9 mouse cellular contexts compared by ENCODE assay signal in genomic region chr4:94601395-94601794, GRCm38 (mm10). TPM values are rescaled to one million over a fixed set of nuclear protein-coding genes. Genes with fewer than 3 reads are reported as not detected.
A peak's percentile ranks its signal among the peaks of the same experiment; 100 is the strongest.
DNase-seq lines count a peak whose midpoint lies in the region; ATAC-seq and TF ChIP-seq lines count a peak whose summit lies in the region.
"Had no signal": no experiment of that assay in that cellular context is flagged by ENCODE, and none has a peak within 500 bp of the region (broad histone marks: within the 10 kb centered on the region; RNA-seq: fewer than 3 reads in every experiment).

No protein-coding gene starts in this region.

- TF ChIP-seq CTCF in gastrocnemius, adult 2 months (IDR thresholded peaks at IDR 0.05), result peak; percentile 26; the same call in 1 of the 2 replicates

- no peak overlapping the region for H3K9ac ChIP-seq in stomach, embryonic 16.5 days (ENCODE audit: low read length)

- no peaks in the 10 kb centered on the region for H3K27me3 ChIP-seq in embryonic facial prominence, embryonic 10.5 days (replicated peaks; ENCODE audit: low read depth, poor library complexity, severe bottlenecking)
- H3K27me3 ChIP-seq in limb, embryonic 10.5 days (ENCODE audit: low read depth, poor library complexity, severe bottlenecking), result no peaks in the 10 kb centered on the region
- H3K27me3 ChIP-seq in stomach, embryonic 16.5 days (ENCODE audit: control insufficient read depth, insufficient read depth, low read length), result no peaks in the 10 kb centered on the region

- no peak overlapping the region for H3K27ac ChIP-seq in gastrocnemius, adult 2 months
- H3K27ac ChIP-seq in embryonic facial prominence, embryonic 10.5 days (replicated peaks), result no peak overlapping the region
- H3K27ac ChIP-seq in limb, embryonic 10.5 days, result no peak overlapping the region
- H3K27ac ChIP-seq in stomach, embryonic 16.5 days (ENCODE audit: low read length), result no peak overlapping the region

- DNase-seq in gastrocnemius, adult 2 months, result no peak
- no peak for DNase-seq in gastrocnemius, postnatal 36 days
- peak; percentile 63 for DNase-seq in 3T3-L1 (ENCODE audit: low read depth, low spot score)
- DNase-seq in embryonic facial prominence, embryonic 10.5 days (ENCODE audit: low spot score), result no peak
- DNase-seq in limb, embryonic 10.5 days (ENCODE audit: low spot score), result no peak
- DNase-seq in spleen, postnatal 4 days (ENCODE audit: low spot score in 2 of 2), result no peak
- no peak for DNase-seq in layer of hippocampus, adult 18-20 months (ENCODE audit: low spot score in 2 of 2)

- ATAC-seq in stomach, embryonic 16.5 days (ENCODE audit: insufficient read depth, low FRiP score), result no peak

- H3K4me2 ChIP-seq in stomach, embryonic 16.5 days (ENCODE audit: low read depth, low read length), result peak overlapping the region; percentile 76

- H3K4me1 ChIP-seq in embryonic facial prominence, embryonic 10.5 days, result peaks cover 22% of the 10 kb centered on the region
- H3K4me1 ChIP-seq in limb, embryonic 10.5 days, result peaks cover 12% of the 10 kb centered on the region; the same call in 1 of the 2 replicates
- H3K4me1 ChIP-seq in stomach, embryonic 16.5 days (ENCODE audit: control insufficient read depth, insufficient read depth, low read length), result peaks cover 6% of the 10 kb centered on the region; the same call in 1 of the 2 replicates

- H3K9me3 ChIP-seq in embryonic facial prominence, embryonic 10.5 days, result no peaks in the 10 kb centered on the region
- H3K9me3 ChIP-seq in limb, embryonic 10.5 days (replicated peaks), result no peaks in the 10 kb centered on the region
- H3K9me3 ChIP-seq in stomach, embryonic 16.5 days (replicated peaks; ENCODE audit: control insufficient read depth, low read length), result no peaks in the 10 kb centered on the region

- intact Hi-C loops in gastrocnemius, adult 2 months (cut with DNase I), result loop anchor here (5.0 kb wide), 1 partner anchor 44 kb away; the partner anchor contains the start of genes Caap1 and Gm10306
- intact Hi-C loops in gastrocnemius, postnatal 36 days (cut with DNase I), result loop anchor here (5.0 kb wide), 1 partner anchor 44 kb away; the partner anchor contains the start of genes Caap1 and Gm10306

- WGBS in embryonic facial prominence, embryonic 10.5 days, result 93% methylated on average over 4 of the region's 4 CpGs
- WGBS in limb, embryonic 10.5 days, result 82% methylated on average over 4 of the region's 4 CpGs
- 82% methylated on average over 4 of the region's 4 CpGs for WGBS in stomach, embryonic 16.5 days

- no peak overlapping the region for H3K4me3 ChIP-seq in gastrocnemius, adult 2 months
- peak overlapping the region; percentile 98 for H3K4me3 ChIP-seq in embryonic facial prominence, embryonic 10.5 days
- H3K4me3 ChIP-seq in limb, embryonic 10.5 days, result peak overlapping the region; percentile 97
- no peak overlapping the region for H3K4me3 ChIP-seq in stomach, embryonic 16.5 days (replicated peaks; ENCODE audit: low read length)

- H3K36me3 ChIP-seq in embryonic facial prominence, embryonic 10.5 days (replicated peaks), result peaks cover 3% of the 10 kb centered on the region; the same call in 1 of the 2 replicates
- no peaks in the 10 kb centered on the region for H3K36me3 ChIP-seq in limb, embryonic 10.5 days
- no peaks in the 10 kb centered on the region for H3K36me3 ChIP-seq in stomach, embryonic 16.5 days (ENCODE audit: control insufficient read depth, insufficient read depth, low read length)

RNA-seq across cellular contexts. Expression of gene Plaa, which starts 1.6 kb away (rescaled TPM):
- 10 to 100 TPM; 34.0 to 38.5 TPM for total RNA-seq in gastrocnemius, adult 2 months (2021)
- total RNA-seq in gastrocnemius, postnatal 36 days (2021), result 10 to 100 TPM; 31.3 to 32.6 TPM
- 93.6 and 97.3 TPM in 2 replicates for polyA plus RNA-seq in embryonic facial prominence, embryonic 10.5 days (2016; fragmentation: Nextera tagmentation; extraction: Ambion mirVana)
- polyA plus RNA-seq in limb, embryonic 10.5 days (2016; fragmentation: Nextera tagmentation; extraction: Ambion mirVana), result 99.7 and 104 TPM in 2 replicates
- 47.4 and 55.6 TPM in 2 replicates for polyA plus RNA-seq in stomach, embryonic 16.5 days (2015; fragmentation: Nextera tagmentation; extraction: Ambion mirVana)
- total RNA-seq in layer of hippocampus, adult 18-20 months (2021), result 10 to 100 TPM; 38.7 to 42.5 TPM

RNA-seq across cellular contexts. Expression of gene Ift74, which starts 12.9 kb away (rescaled TPM):
- 1 to 10 TPM; 4.7 to 8.5 TPM for total RNA-seq in gastrocnemius, adult 2 months (2021)
- total RNA-seq in gastrocnemius, postnatal 36 days (2021), result 1 to 10 TPM; 6.1 TPM
- polyA plus RNA-seq in embryonic facial prominence, embryonic 10.5 days (2016; fragmentation: Nextera tagmentation; extraction: Ambion mirVana), result 49.2 and 56.5 TPM in 2 replicates
- polyA plus RNA-seq in limb, embryonic 10.5 days (2016; fragmentation: Nextera tagmentation; extraction: Ambion mirVana), result 38.8 and 44.9 TPM in 2 replicates
- polyA plus RNA-seq in stomach, embryonic 16.5 days (2015; fragmentation: Nextera tagmentation; extraction: Ambion mirVana), result 19.4 and 20.9 TPM in 2 replicates
- total RNA-seq in layer of hippocampus, adult 18-20 months (2021), result 10 to 100 TPM; 23.7 to 27.2 TPM

RNA-seq across cellular contexts. Expression of gene Caap1, which starts 44.8 kb away (rescaled TPM):
- 1 to 10 TPM; 2.8 to 3.0 TPM for total RNA-seq in gastrocnemius, adult 2 months (2021)
- 1 to 10 TPM; 1.9 to 2.4 TPM for total RNA-seq in gastrocnemius, postnatal 36 days (2021)
- 23.6 and 24.6 TPM in 2 replicates for polyA plus RNA-seq in embryonic facial prominence, embryonic 10.5 days (2016; fragmentation: Nextera tagmentation; extraction: Ambion mirVana)
- polyA plus RNA-seq in limb, embryonic 10.5 days (2016; fragmentation: Nextera tagmentation; extraction: Ambion mirVana), result 25.3 and 26.0 TPM in 2 replicates
- 13.2 TPM in 2 replicates for polyA plus RNA-seq in stomach, embryonic 16.5 days (2015; fragmentation: Nextera tagmentation; extraction: Ambion mirVana)
- 10 to 100 TPM; 11.0 to 11.7 TPM for total RNA-seq in layer of hippocampus, adult 18-20 months (2021)

RNA-seq across cellular contexts. Expression of gene Gm10306, which starts 45.0 kb away (rescaled TPM):
- total RNA-seq in gastrocnemius, adult 2 months (2021), result not detected
- not detected for total RNA-seq in gastrocnemius, postnatal 36 days (2021)
- 0.43 TPM in 1 of 2 replicates, not detected in the other for polyA plus RNA-seq in embryonic facial prominence, embryonic 10.5 days (2016; fragmentation: Nextera tagmentation; extraction: Ambion mirVana)
- polyA plus RNA-seq in limb, embryonic 10.5 days (2016; fragmentation: Nextera tagmentation; extraction: Ambion mirVana), result not detected in 2 replicates
- polyA plus RNA-seq in stomach, embryonic 16.5 days (2015; fragmentation: Nextera tagmentation; extraction: Ambion mirVana), result not detected in 2 replicates
- not detected for total RNA-seq in layer of hippocampus, adult 18-20 months (2021)
- total RNA-seq: left cerebral cortex, postnatal 14 days had no signal

RNA-seq across cellular contexts. Expression of gene Lrrc19, which starts 48.5 kb away (rescaled TPM):
- not detected for total RNA-seq in gastrocnemius, adult 2 months (2021)
- total RNA-seq in gastrocnemius, postnatal 36 days (2021), result not detected
- polyA plus RNA-seq in embryonic facial prominence, embryonic 10.5 days (2016; fragmentation: Nextera tagmentation; extraction: Ambion mirVana), result 0.94 and 1.0 TPM in 2 replicates
- 1.0 and 1.1 TPM in 2 replicates for polyA plus RNA-seq in limb, embryonic 10.5 days (2016; fragmentation: Nextera tagmentation; extraction: Ambion mirVana)
- polyA plus RNA-seq in stomach, embryonic 16.5 days (2015; fragmentation: Nextera tagmentation; extraction: Ambion mirVana), result 1.0 and 1.7 TPM in 2 replicates
- total RNA-seq in layer of hippocampus, adult 18-20 months (2021), result not detected
- total RNA-seq: left cerebral cortex, postnatal 14 days had no signal

Comparison
In these comparisons a context has a peak if more than half of its experiments do, and no peak if none do; other contexts are left out.
1. H3K4me3 ChIP-seq: peak in embryonic facial prominence, embryonic 10.5 days (single experiment) and limb, embryonic 10.5 days (single experiment); none in gastrocnemius, adult 2 months (single experiment) and stomach, embryonic 16.5 days (single experiment).